Mouse (Mus musculus) urinary bladder, postnatal 14 days (tissue): ENCODE data around the gene Crybb1.

Experiments
- DNase-seq: peaks from one replicate; pipeline ENCODE4 v3.0.0; 2021; ENCODE audit warnings: low spot score

The Crybb1 gene

GRCm38 (mm10) chr5:112266011-112266777 lies 10.6 kb downstream of the Crybb1 start:
- DNase-seq = no peak

DNA sequence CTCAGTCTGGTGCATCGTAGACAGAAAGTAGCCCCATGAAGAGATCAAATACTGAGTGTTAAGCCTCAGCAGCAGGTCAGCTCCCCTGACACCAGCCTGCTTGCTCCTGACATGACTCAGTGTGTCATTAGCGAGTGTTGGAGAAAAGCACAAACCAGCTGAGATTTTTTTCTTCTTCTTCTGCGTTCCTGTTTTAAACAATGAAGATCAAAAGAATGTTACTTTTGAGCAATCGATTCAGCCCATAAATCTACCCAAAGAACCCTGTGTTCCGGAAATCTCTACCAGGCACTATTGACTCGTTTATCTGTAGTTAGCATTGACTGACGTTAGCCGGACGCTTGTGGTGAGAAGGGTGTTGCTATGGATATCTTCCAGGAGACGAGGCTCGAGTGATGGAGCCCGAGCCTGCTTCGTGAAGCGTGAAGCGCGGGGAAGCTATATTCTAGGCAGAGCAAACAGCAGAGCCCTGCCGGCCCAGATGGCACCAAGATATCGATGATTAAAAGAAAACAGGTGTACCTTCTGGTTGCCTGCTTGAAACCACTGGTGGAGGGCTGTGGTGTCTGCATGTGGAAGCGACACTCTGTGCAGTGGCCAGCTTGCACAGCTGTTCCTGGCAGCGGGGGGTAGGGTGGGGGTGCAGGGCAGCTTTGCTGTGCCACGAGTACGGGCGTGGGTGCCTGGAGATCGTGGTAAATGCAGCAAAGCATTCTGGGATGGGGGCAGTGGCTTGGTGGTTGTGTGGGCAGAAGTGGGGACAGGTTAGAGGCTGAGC lies 15.3 kb downstream of the Crybb1 start:
- no peak for DNase-seq

DNA sequence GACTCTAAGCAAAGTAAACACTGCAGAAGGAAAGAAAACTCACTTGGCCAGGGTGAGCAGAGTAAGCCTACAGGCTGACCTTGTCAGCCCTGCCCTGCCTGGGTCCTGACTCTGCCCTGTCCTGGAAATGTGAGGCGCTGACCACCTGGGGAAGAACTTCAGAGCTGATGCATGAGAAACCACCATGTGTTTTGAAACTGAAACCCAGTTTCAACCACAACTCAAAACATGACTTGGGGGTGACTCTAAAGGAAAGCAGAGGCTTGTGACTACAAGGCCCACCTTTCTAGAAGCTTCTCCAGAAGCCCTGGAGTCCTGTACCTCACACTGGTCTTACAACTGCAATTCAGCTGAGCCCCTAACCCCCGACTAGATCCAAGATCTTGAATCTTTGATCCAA lies 17.3 kb downstream of the Crybb1 start:
- DNase-seq = no peak

GRCm38 (mm10) chr5:112273746-112274463 lies 18.3 kb downstream of the Crybb1 start:
- DNase-seq = no peak

GRCm38 (mm10) chr5:112275021-112275804 lies 19.6 kb downstream of the Crybb1 start:
- DNase-seq = no peak

- peak; percentile 100 for DNase-seq
Observed at GRCm38 (mm10) chr5:112276267-112276873, 20.8 kb downstream of the Crybb1 start, which contains the start of gene Tpst2. TSS of gene Tpst2 (plus strand) at chr5:112276691.

DNA sequence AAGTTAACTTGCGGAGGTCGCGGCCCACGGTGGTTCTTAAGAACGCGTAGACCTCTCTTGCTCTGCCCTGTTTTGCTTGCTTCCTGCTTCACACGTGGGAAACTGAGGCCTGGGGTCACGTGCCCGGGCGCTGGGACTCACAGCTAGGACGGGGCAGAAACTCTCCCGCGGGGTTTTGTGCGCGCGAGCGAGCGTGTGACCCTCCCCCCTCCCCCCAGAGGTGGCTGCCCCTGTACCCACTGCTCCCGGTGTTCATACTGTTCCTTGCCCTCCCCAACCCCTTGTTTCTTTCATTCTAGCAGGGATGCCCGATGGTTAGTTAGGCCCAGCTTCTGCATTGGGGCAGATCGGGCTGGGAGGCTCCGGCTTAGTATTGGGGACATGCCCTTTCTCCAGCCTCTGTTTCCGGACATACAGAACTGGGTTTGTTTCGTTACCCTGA lies 21.3 kb downstream of the Crybb1 start:
- no peak for DNase-seq

DNA sequence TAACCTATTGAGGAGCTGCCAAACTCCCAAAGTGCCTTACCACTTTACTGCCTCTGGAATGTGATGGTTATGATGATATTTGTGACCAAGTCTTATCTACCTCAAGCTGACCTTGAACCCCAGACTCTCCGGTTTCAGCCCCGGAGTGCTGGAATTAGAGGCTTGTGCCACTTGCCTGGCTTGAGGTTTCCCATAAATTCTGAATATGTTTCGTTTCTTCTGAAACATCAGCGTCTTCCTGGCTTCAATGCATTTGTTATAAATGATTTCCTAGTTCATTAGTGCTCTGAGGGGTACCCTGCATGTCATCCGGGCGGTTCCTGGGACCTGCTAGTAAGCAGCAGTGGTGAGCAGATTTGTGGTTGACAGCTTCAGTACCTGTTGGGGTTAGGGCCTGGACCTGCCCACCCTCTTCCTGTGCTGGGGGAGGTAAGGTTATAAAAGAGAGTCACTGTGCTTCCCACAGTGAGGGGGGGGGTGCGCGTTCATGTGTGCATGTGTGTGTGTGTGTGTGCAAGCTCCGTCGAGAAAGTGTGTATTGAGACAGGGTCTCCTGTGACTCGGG lies 22.4 kb downstream of the Crybb1 start:
- DNase-seq = no peak

- DNase-seq = no peak
Observed at GRCm38 (mm10) chr5:112279181-112280021, 23.8 kb downstream of the Crybb1 start.

DNA sequence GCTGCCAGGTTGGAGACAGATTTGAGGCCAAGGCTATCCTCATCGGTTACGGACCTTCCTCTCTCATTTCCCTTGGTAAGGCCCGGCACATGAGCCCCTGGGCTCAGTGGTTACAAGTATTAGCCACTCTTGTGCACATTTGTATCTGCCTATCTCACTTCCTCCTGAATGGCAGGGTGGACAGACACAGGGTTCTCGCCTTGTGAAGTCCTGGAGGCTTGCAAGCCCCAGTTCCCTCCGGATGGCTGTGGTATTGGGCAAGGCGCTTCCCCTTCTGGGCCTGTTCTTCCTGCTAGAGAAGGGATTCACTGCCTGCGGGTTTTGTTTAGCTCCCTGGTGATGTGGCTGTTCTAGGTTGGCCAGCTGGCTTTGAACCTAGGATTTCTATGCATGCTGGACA lies 24.5 kb downstream of the Crybb1 start:
- DNase-seq = no peak

DNA sequence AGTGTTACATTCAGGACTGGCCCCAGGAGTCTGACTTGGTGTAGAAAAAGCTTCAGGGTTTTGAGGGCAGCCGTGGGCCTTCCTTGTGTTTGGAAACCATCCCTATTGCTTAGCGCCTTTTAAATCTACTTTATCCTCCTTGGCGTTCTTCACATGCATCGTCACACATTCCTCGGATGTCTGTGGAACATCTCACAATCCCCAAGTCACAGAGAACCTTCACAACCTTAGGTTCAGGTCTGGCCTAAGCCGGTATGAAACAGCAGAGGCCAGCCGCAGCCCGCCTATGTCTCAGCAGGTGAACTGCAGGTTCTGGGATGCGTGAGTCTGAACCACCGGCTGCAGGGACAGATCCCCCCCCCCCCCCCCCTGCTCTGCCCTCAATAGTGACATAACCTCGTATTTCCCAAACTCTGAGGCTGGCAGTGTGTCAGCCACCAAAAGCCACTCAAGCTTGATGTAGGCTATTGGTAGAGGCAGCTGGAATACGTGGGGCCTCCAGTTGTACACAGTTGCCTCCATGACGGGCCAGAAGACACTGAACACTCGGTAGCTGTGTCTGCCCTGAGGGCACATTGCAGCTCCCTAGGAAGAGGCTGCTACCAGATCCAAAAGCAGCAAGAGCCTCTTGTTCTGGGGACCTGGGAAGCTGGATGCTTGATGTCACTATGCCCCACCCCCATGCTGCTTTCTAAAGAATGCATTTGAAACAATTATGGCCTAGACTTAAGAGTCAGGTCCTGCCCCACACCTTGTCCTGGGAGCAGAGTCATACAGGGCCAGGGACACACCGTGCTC lies 25.4 kb downstream of the Crybb1 start:
- no peak for DNase-seq

- DNase-seq = no peak
Observed at GRCm38 (mm10) chr5:112281676-112282075, 26.1 kb downstream of the Crybb1 start.

DNA sequence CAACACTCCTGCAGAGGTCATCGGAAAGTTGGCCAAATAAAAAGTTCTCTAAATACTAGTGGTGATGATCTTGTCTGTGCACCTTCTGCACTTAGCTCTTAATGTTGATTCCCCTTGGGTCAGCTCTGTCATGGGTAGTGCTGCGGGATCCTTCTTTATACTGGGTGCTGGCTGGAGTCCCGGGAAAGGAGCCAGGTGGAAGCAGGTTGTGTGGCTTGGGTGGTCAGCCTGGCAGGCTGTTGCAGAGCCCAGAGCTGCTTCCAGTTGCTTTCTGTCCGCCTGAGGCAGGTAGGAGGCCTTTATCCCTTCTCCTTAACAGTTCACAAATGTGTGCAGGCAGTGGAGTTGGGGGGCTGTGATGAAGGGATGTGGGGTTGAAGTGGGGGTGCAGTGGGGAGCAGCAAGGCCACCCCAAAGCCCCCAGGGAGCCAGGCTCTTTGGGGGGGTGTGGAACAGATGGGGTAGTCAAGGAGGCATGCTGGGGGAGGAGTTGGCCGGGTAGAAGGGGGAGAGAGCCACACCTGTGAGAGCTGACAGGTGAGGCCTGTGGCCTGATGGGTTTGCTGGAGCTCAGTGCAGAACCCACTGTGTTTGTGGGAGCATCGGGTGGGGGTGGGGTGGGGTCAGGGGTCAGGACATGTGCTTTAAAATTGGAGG lies 26.6 kb downstream of the Crybb1 start:
- DNase-seq = no peak

GRCm38 (mm10) chr5:112282780-112283482 lies 27.3 kb downstream of the Crybb1 start:
- no peak for DNase-seq

- DNase-seq = no peak
Observed at GRCm38 (mm10) chr5:112283543-112284202, 28.1 kb downstream of the Crybb1 start.

DNA sequence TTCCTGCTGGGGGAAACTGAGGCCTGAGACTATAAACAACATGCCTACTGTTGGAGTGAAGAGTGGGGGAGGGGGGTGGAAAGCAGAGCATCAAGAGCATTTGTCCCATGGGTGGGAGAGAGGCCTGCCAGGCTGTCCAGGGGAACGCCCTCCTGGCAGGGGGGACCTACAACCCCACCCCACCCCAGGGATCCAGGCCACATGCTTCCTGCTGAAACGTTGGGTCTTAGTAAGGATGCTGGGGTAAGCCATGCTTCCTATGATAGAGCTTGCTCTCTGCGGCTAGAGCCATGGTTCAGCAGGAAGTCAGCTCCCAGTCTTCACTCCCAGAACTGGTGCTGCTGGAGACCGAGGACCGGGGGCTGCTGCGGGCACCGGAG lies 28.6 kb downstream of the Crybb1 start:
- DNase-seq = no peak

DNA sequence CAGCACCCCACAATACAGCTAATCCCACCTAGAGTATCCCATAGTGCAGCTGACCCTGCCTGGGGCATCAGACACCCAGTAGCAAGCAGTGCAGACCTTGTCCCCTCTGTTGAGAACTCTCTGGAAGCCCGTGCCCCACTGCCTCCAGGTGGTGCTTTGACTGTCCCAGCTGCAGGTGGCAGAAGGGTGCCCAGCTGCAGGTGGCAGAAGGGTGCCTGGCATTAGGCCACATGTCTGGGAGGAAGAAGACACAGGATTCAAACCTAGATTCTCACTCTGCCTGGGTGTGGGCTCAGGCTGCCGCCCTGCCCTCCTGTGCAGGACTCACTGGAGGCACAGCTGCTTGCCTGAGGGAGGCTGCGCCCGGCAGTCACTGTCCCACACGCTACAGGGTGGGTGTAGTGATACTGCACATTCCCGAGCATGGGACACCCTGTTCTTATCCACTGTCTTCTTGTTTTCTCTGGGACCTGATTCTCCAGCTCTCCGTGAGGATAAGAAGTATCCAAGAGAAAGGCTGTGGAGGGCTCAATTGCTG lies 30.0 kb downstream of the Crybb1 start:
- no peak for DNase-seq
